ENCODE assay signal across 29 mouse cellular contexts in the genomic region with DNA sequence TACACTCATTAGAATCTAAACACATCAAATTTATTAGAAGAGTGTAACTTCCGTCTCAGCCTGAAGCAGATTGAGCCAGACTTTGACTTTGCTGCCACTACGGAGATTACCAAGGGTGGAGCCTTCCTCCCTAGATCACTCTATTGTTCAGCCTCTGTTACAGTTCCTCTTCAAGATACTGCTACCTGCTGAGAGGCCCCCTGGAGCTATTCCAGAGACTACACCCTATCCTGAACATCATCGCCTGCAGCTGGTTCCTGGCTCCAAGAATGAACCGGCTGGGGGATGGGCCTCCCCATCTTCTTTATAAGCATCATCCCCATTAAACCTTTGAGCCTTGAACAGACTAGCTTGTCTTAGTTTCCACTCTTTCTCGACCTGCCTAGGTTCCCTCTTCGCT.
DNase-seq lines count a peak whose midpoint lies in the region; ATAC-seq lines count a peak whose summit lies in the region.
"Had no signal": no experiment of that assay in that cellular context is flagged by ENCODE, and none has a peak within 500 bp of the region (broad histone marks: within the 10 kb centered on the region; RNA-seq: fewer than 3 reads in every experiment).

No protein-coding gene starts in this region.

- no peaks in the 10 kb centered on the region for H3K27me3 ChIP-seq in heart, embryonic 12.5 days (replicated peaks)
- H3K27me3 ChIP-seq: embryonic facial prominence, embryonic 13.5 days; forebrain, embryonic 15.5 days; hindbrain, embryonic 12.5 days; limb, embryonic 13.5 days; liver, embryonic 12.5 days; megakaryocyte, embryonic 14.5 days; midbrain, embryonic 12.5 days; neural tube, embryonic 12.5 days had no signal

- no peaks in the 10 kb centered on the region for H3K4me1 ChIP-seq in heart, embryonic 12.5 days (replicated peaks)
- H3K4me1 ChIP-seq: embryonic facial prominence, embryonic 13.5 days; forebrain, embryonic 10.5 days; forebrain, embryonic 15.5 days; hindbrain, embryonic 12.5 days; limb, embryonic 13.5 days; liver, embryonic 12.5 days; megakaryocyte, embryonic 14.5 days; midbrain, embryonic 12.5 days; neural tube, embryonic 12.5 days had no signal

- peak; percentile 16 to 57 for DNase-seq in heart, adult 18-20 months
- DNase-seq in ES-CJ7 (ENCODE audit: low read depth, low spot score) = peak; percentile 96
- peak; percentile 94 for DNase-seq in ZHBTc4 (ENCODE audit: low read depth, low spot score)
- peak; percentile 2 for DNase-seq in heart, postnatal 25 days (ENCODE audit: low spot score)
- no peak for DNase-seq in cerebellum, adult 8-10 months
- DNase-seq in spleen, postnatal 10 days (ENCODE audit: low spot score in 2 of 2) = no peak
- no peak for DNase-seq in layer of hippocampus, adult 8-10 months (ENCODE audit: low spot score in 2 of 2)
- DNase-seq: adrenal gland, postnatal 14 days; cerebellum, adult 11 months; cerebellum, adult 9-11 months; gastrocnemius, postnatal 10 days; kidney, postnatal 36 days; liver, postnatal 0 days; lung, postnatal 4 days; thymus, postnatal 4 days had no signal

- H3K9me3 ChIP-seq in heart, embryonic 12.5 days (replicated peaks) = no peaks in the 10 kb centered on the region
- H3K9me3 ChIP-seq: embryonic facial prominence, embryonic 13.5 days; forebrain, embryonic 10.5 days; forebrain, embryonic 15.5 days; hindbrain, embryonic 12.5 days; limb, embryonic 13.5 days; liver, embryonic 12.5 days; megakaryocyte, embryonic 14.5 days; midbrain, embryonic 12.5 days; neural tube, embryonic 12.5 days had no signal

- no peak for ATAC-seq in heart, embryonic 12.5 days (ENCODE audit: insufficient number of reproducible peaks, low FRiP score)
- ATAC-seq: forebrain, embryonic 15.5 days; hindbrain, postnatal 0 days; intestine, embryonic 16.5 days; liver, embryonic 12.5 days; liver, postnatal 0 days had no signal

- H3K27ac ChIP-seq in heart, embryonic 12.5 days (ENCODE audit: poor library complexity, severe bottlenecking) = no peak overlapping the region
- H3K27ac ChIP-seq: embryonic facial prominence, embryonic 13.5 days; forebrain, embryonic 10.5 days; forebrain, embryonic 15.5 days; hindbrain, embryonic 12.5 days; hindbrain, postnatal 0 days; layer of hippocampus, adult 2 months; limb, embryonic 13.5 days; liver, embryonic 12.5 days; midbrain, embryonic 12.5 days; neural tube, embryonic 12.5 days had no signal

- H3K9ac ChIP-seq in heart, embryonic 12.5 days = no peak overlapping the region
- H3K9ac ChIP-seq: embryonic facial prominence, embryonic 13.5 days; forebrain, embryonic 15.5 days; hindbrain, embryonic 12.5 days; limb, embryonic 13.5 days; liver, embryonic 12.5 days; liver, postnatal 0 days; midbrain, embryonic 12.5 days; neural tube, embryonic 12.5 days had no signal

- no peaks in the 10 kb centered on the region for H3K36me3 ChIP-seq in heart, embryonic 12.5 days
- H3K36me3 ChIP-seq: embryonic facial prominence, embryonic 13.5 days; forebrain, embryonic 10.5 days; forebrain, embryonic 15.5 days; hindbrain, embryonic 12.5 days; limb, embryonic 13.5 days; liver, embryonic 12.5 days; midbrain, embryonic 12.5 days; neural tube, embryonic 12.5 days had no signal

- 59% methylated on average over 6 of the region's 6 CpGs for WGBS in heart, embryonic 12.5 days

- H3K4me2 ChIP-seq in heart, embryonic 12.5 days = no peak overlapping the region
- H3K4me2 ChIP-seq: embryonic facial prominence, embryonic 13.5 days; forebrain, embryonic 15.5 days; hindbrain, embryonic 12.5 days; limb, embryonic 13.5 days; liver, embryonic 12.5 days; midbrain, embryonic 12.5 days; neural tube, embryonic 12.5 days had no signal

- no peak overlapping the region for H3K4me3 ChIP-seq in heart, embryonic 12.5 days
- H3K4me3 ChIP-seq: embryonic facial prominence, embryonic 13.5 days; forebrain, embryonic 10.5 days; forebrain, embryonic 15.5 days; hindbrain, embryonic 12.5 days; layer of hippocampus, adult 2 months; limb, embryonic 13.5 days; liver, embryonic 12.5 days; megakaryocyte, embryonic 14.5 days; midbrain, embryonic 12.5 days; myocyte; neural tube, embryonic 12.5 days had no signal

- intact Hi-C loops in heart, postnatal 25 days (cut with DNase I) = no loop called here

Comparison
In these comparisons a context has a peak if more than half of its experiments do, and no peak if none do; other contexts are left out.
1. DNase-seq: peak in heart, adult 18-20 months (2 of 2), ES-CJ7 (single experiment), ZHBTc4 (single experiment) and heart, postnatal 25 days (single experiment); none in cerebellum, adult 8-10 months (single experiment), spleen, postnatal 10 days (0 of 2) and layer of hippocampus, adult 8-10 months (0 of 2).